Mouse (Mus musculus) hematopoietic stem cell, adult 5-6 weeks (primary cell): Measurements from ENCODE around the gene Sstr2. TPM values are rescaled to one million over a fixed set of nuclear protein-coding genes. Genes with fewer than 3 reads are reported as not detected.

ENCODE experiments used
- ATAC-seq, 2 experiments: fragments of 125-278 bp in 1 of 2; replicated peaks in 1 of 2; 2 replicates each; pipeline ENCODE4 v1.8.0; 2016 to 2017; ENCODE audit warnings: inconsistent platforms in 2 of 2, mild to moderate bottlenecking in 2 of 2, moderate number of reproducible peaks in 2 of 2, low read depth in 1 of 2, moderate TSS enrichment in 1 of 2; ENCODE audit not compliant: low FRiP score in 2 of 2, poor library complexity in 2 of 2, severe bottlenecking in 2 of 2, insufficient read depth in 1 of 2, low TSS enrichment in 1 of 2
- total RNA-seq: library from RNA; stranded (forward); fragments of 172-1452, 232-1000 nt; gene quantifications from 2 replicates; pipeline ENCODE4 v1.2.3, GENCODE M21; 2017

Sstr2 gene
- total RNA-seq, 1 experiment from 2014 or later = 11.8 TPM

GRCm38 (mm10) chr11:113667704-113668103 is 48.6 kb downstream of the Sstr2 start:
- no peak for ATAC-seq

- no peak for ATAC-seq
These were observed 49.7 kb downstream of the Sstr2 start for GRCm38 (mm10) chr11:113668857-113669256.

GRCm38 (mm10) chr11:113669711-113670110 is 50.6 kb downstream of the Sstr2 start:
- ATAC-seq = no peak

- ATAC-seq = no peak
These were observed 54.5 kb downstream of the Sstr2 start for GRCm38 (mm10) chr11:113673614-113674013.

DNA sequence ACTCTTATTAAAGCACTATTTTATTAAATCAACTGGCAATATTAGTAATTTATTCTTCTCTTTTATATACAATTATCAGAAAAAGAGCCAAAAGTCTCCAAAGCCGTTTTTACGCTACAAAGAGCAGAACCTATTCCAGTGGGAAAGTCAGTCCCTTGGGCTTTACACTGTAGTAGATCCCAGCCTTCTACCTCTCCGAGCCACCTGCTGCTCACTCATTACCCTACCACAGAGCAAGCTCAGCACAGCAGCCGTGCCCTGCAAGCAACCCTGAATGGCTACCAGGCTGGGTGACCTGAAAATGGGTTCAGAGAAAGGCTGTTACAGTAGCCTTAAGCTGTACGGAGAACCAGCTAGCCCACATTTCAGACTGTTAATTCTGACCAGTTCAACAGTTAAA is 55.5 kb downstream of the Sstr2 start:
- ATAC-seq = no peak

Other genes with a start within 250 kb of the Sstr2 start
- 14.5 and 16.1 TPM in 2 replicates for gene Cog1, start 29.8 kb downstream of the Sstr2 start, total RNA-seq
- 26.6 and 40.3 TPM in 2 replicates for gene Slc39a11, start 30.7 kb downstream of the Sstr2 start, total RNA-seq
- gene Fam104a, start 64.8 kb downstream of the Sstr2 start, total RNA-seq = 23.7 and 28.0 TPM in 2 replicates
- 14.1 and 14.5 TPM in 2 replicates for gene D11Wsu47e, start 65.1 kb downstream of the Sstr2 start, total RNA-seq
- not detected in 2 replicates for gene Cpsf4l, start 90.7 kb downstream of the Sstr2 start, total RNA-seq
- 6.1 and 7.9 TPM in 2 replicates for gene Cdc42ep4, start 132.5 kb downstream of the Sstr2 start, total RNA-seq